Mouse (Mus musculus) adrenal gland, postnatal 25 days (tissue): ENCODE results near the gene Simc1. TPM values are rescaled to one million over a fixed set of nuclear protein-coding genes. Genes with fewer than 3 reads are reported as not detected.

Experiments used
- DNase-seq: peaks from one replicate; pipeline ENCODE4 v3.0.0; 2021; ENCODE audit warnings: mixed read lengths
- total RNA-seq: library from RNA; stranded (reverse); gene quantifications from 2 replicates; pipeline ENCODE4 v1.2.3, GENCODE M21; 2021

The Simc1 gene
- total RNA-seq, 1 experiment from 2014 or later: 12.8 TPM

DNA sequence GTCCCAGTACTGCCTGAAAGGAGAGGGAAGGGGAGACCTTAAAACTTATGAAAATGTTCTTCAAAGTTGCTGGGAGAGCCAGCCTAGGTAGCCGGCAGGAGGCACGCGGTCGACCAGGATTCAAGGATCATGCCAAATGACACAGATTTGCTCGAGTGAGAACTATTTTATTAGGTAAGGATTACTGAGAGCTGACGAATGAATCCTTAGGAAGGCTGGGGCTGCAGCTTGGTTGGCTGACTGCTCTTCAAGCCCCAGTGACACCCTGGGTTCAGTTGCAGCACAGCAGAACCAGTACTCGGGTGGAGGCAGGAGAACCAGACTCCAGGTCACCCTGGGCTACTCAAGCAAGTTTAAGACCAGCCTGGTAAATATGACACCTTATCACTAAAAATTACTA lies 44.5 kb downstream of the Simc1 start:
- DNase-seq: no peak

GRCm38 (mm10) chr13:54556176-54556575 lies 52.6 kb downstream of the Simc1 start:
- no peak for DNase-seq

DNA sequence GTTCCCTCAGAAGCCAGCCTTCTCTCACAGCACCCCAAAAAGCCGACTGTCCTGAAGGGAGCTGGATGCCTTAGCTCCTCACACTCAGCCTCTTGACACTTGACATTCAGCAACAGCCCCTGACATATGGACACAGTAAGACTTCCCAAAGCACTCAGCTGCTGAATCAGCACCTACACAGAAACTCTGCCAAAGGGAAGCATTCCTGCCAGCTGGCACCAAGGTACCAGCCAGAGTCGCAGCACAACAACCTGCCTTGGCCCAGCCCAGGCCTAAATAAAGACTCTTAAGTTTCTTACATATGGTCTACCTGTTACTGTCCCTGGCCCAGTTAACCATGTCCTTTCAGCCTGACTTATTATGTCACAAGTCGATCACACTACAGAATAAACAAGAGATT lies 53.2 kb downstream of the Simc1 start:
- peak; percentile 54 for DNase-seq

DNA sequence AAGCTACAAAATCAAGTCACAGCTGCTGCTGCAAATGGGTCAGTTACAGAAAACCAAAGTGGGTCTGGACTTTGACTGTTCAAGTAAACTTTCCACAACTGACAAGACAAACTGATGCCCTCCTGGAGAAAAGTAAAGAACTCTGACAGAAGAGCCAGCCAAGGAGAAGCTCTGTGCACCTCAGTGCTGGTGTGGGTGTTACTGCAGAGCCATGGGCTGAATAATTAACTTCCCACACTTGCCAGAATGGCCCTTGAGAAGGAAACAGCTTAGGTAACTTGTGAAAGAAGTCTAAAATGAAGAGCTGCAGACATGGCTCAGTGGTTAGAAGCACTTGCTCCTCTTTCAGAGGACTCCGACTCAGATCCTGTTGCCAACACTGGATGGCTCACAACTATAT lies 54.1 kb downstream of the Simc1 start:
- no peak for DNase-seq

DNA sequence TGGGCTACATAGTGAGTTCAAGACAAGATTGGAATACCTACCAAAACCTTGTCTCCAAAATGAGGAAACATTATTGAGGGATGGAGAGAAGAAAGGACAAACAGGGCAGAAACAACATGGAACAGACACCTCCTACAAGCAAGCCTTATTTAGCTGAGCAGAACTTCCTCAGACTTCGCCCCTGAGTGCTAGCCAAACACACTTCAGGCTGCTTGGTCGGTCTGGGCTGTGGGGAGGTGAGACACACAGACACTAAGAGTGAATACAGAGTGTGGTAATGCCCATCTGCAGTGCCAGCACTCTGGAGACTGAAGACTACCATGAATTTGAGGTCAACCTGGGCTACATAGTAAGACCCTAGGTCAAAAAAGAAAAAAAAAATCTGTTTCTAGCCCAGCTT lies 56.1 kb downstream of the Simc1 start:
- no peak for DNase-seq

GRCm38 (mm10) chr13:54560608-54561007 lies 57.0 kb downstream of the Simc1 start:
- no peak for DNase-seq

GRCm38 (mm10) chr13:54562562-54562961 lies 59.0 kb downstream of the Simc1 start:
- DNase-seq: no peak

DNA sequence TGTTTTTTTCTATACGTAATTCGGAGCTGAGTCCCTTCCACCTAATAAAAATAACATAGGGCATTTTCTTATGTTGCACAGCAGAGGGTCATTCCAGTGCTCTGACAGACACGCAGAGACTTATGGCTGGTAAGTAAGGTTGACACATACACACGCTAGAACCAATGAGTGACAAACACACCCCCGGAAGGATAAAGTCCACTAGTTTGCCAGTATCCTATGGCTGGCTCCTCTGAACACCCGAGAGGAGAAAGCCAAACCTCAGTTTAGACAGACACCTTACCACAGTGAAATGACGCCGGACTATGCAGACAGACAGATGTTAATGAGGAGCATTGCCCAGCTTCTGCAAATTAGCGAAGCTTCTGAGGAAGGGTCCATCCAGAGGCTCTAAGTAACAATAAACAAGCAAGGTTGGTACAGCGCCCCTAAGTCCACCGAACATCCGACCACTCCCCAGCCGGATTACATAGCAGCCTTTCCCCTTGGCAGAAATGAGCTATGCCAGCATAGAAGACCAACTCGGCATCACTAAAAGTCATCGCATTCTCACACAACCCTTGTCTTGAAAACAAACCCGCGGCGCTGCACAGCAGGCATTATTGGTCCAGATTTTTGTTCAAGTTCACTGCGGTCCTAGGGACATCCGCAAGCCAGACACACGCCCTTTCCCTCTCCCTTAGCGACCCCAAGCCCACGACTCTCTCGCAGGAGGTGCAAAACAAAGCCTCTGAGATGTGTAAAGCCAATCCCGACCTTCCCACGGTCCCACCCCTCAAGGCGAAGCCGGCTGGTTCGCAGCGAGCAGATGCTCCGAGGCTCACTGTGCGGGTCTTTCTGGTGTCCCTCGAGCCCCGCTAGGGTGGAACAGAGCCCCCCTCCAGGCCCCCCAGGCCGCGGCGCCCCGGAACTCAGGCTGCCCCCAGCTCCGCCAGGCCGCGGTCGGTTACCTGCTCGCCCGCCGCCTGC lies 60.9 kb downstream of the Simc1 start:
- no peak for DNase-seq

- DNase-seq: peak; percentile 94
Measured at GRCm38 (mm10) chr13:54565201-54565581, 61.6 kb downstream of the Simc1 start, which contains the start of gene 4833439L19Rik. TSS of gene 4833439L19Rik (minus strand) at chr13:54565435.

- DNase-seq: no peak
Measured at GRCm38 (mm10) chr13:54565594-54566345, 62.2 kb downstream of the Simc1 start.

DNA sequence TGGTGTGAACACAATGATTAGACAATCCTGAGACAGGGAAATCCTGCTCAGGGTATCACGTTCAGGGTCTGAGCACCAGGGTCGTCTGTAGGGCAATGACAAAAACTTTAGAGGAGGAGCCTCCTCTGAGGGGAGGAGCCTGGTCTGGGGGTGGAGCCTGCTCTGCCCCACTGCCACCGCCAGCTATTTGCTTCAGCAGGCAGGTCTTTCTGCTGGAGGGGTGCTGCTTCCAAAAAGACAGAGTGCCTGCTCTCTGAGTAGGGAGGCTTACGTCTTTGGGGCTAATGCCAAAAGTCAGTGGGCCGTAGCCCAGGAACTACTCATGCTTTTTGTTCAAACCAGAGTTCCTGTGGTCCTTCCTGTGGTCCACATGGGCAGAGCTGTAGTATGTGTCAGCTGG lies 64.8 kb downstream of the Simc1 start:
- DNase-seq: no peak

- no peak for DNase-seq
Measured at GRCm38 (mm10) chr13:54569282-54569681, 65.7 kb downstream of the Simc1 start.

DNA sequence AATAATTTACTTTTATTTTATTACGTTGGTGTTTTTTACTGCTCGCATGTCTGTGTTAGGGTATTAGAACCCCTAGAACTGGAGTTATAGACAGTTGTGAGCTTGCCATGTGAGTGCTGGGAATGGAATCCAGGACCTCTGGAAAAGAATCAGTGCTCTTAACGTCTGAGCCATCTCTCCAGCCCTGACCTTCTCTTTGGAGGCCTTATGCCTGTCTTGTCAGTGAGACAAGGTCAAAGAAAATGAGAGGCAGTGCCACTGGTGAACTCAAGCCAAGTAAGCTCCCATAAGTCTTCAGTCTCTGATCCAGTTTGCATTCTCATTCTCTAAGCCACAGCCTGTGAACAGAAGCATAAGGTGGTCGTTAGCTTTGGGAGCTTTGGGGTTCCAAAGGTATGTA lies 67.2 kb downstream of the Simc1 start:
- no peak for DNase-seq

DNA sequence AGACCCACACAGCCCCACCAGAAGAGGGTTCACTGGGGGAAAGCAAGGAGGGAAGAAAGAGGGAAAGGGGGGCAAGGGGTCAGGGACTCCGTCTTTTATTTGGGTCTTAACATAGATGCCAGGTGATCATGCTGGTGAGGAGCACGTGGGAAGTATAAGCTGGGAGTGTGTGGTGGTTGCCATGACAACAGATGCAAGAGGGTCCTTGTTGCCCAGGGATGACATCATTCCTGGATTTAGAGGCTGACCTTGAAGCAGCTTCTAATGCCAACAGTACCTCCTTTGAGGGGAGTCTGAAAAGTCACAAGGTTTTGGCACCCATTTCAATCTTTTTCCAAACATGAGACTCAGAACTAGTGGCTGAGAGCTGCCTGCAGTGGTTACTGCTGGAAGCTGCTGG lies 68.1 kb downstream of the Simc1 start:
- no peak for DNase-seq

DNA sequence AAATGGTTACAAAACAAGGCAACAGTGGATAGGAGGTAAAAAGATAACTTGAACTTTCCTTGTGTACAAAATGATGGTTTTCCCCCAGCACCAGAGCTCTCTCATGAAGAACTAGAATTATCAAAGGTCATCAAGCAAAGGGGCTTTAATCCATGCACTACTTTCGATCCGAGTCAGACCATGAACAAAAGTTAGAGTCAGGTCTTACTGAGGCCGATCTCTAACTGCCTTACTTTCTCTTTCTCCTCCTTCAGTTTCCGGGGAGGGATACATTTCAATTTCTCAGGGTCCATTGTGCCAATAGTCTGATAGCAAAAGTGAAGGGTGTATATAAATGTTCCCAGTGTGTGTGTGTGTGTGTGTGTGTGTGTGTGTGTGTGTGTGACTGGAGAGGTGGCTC lies 69.0 kb downstream of the Simc1 start:
- no peak for DNase-seq

DNA sequence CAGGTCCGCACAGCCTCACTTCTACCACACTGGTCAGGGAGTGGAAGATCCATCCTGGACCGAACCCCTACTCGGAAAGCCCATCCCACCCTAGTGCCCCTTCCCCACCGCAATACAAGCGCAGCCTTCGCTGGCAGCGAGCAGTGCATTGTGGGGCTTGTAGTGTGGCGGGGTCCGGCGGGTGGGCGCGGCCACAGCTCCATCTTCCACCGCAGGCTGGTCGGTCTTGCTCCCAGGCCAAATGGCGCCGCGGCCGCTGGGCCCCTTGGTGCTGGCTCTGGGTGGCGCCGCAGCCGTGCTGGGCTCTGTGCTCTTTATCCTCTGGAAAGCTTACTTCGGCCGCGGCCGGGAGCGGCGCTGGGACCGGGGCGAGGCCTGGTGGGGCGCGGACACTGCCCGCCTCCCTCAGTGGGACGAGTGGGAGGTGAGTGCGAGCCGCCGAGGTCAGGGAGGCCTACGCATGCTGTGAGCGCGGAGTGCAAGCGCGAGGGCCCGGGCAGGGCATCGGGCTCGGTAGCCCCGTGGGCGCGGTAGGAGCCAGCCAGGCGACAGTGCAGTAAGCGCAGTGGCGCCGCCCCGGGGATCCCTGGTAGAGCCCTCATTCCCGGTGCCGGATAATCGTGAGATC lies 71.4 kb downstream of the Simc1 start, which contains the start of gene Arl10:
Gene Arl10 (plus strand): TSS at position 162 of the 628 bp plus-strand sequence.
- peak; percentile 82 for DNase-seq

DNA sequence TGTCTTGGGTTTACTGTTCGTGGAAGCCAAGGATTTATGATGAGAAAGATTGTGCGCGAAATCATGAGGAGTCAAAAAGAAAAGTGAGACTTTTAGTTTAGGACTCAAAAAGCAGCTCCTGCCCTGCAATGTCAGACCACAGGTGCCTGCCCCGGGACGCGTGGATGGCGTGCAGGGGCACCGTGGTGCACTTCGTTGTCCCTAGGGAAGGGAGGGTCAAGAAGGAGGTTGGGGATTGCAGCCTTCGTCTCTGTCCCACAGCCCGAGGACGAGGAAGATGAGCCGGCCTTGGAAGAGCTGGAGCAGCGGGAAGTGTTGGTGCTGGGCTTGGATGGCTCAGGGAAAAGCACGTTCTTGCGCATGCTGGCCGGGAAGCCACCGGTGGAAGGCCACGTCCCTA lies 71.9 kb downstream of the Simc1 start:
- no peak for DNase-seq

- no peak for DNase-seq
Measured at GRCm38 (mm10) chr13:54577652-54578507, 74.3 kb downstream of the Simc1 start.

- no peak for DNase-seq
Measured at GRCm38 (mm10) chr13:54581385-54581784, 77.8 kb downstream of the Simc1 start.

DNA sequence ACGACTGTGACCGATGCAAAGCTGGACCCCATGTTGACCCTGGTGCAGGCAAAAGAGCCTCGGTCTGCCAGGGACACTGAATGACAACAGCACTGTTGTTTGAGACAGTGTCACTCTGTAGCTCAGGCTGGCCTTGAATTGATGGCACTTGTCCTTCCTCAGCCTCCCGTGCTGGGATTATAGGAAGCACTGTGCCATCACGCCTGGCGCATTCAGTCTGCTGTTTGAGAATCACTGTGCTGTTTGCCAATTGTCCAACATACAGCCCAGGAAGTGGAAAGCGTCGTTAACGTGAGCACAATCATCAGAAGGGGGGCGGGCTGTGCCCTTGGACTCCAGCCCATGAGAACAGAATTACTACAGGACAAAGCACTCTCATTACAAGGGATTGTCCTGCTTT lies 78.5 kb downstream of the Simc1 start:
- peak; percentile 38 for DNase-seq

DNA sequence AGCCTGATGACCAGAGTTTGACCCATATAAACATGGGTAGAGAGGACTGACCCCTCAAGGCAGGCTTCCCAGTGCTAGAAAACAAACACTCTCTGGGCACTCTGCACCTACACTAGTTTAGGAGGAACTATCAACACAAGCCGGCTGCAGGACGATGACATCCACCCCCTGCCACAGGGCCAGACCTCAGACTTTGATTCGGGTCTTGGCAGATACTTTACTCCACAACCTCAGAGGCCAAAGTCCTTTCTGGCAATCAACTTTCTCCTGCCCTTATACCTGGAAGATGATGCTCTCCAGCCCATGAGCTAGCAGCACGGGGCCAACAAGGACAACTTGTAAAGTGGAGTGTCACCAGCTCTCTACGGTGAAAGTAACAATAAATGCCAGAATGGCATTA lies 79.3 kb downstream of the Simc1 start:
- no peak for DNase-seq

GRCm38 (mm10) chr13:54585831-54586230 lies 82.3 kb downstream of the Simc1 start:
- no peak for DNase-seq
